8 mouse cellular contexts compared by ENCODE assay signal in genomic region chr15:84923508-84924181, GRCm38 (mm10). TPM values are rescaled to one million over a fixed set of nuclear protein-coding genes. Genes with fewer than 3 reads are reported as not detected.
DNase-seq lines count a peak whose midpoint lies in the region; ATAC-seq lines count a peak whose summit lies in the region.

No protein-coding gene starts in this region.

- no peaks in the 10 kb centered on the region for H3K27me3 ChIP-seq in kidney, embryonic 16.5 days (ENCODE audit: insufficient read depth, low read length)
- H3K27me3 ChIP-seq in forebrain, embryonic 12.5 days, result no peaks in the 10 kb centered on the region
- H3K27me3 ChIP-seq in limb, embryonic 15.5 days, result no peaks in the 10 kb centered on the region
- H3K27me3 ChIP-seq in neural tube, embryonic 14.5 days (ENCODE audit: control insufficient read depth, insufficient read depth, low read length), result no peaks in the 10 kb centered on the region

- DNase-seq in kidney, postnatal 10 days, result no peak
- peak; percentile 28 for DNase-seq in R1 (ENCODE audit: low read depth, low spot score)
- DNase-seq in layer of hippocampus, adult 18-20 months (ENCODE audit: low spot score in 2 of 2), result no peak
- DNase-seq in cerebellum, postnatal 14 days, result no peak

- peak overlapping the region; percentile 99 for H3K9ac ChIP-seq in kidney, embryonic 16.5 days (replicated peaks; ENCODE audit: low read length)
- H3K9ac ChIP-seq in forebrain, embryonic 12.5 days, result peak overlapping the region; percentile 98
- peak overlapping the region; percentile 96 for H3K9ac ChIP-seq in limb, embryonic 15.5 days
- peak overlapping the region; percentile 91 for H3K9ac ChIP-seq in neural tube, embryonic 14.5 days (replicated peaks; ENCODE audit: low read depth, low read length)

- peaks cover 13% of the 10 kb centered on the region for H3K36me3 ChIP-seq in kidney, embryonic 16.5 days (ENCODE audit: insufficient read depth, low read length)
- H3K36me3 ChIP-seq in forebrain, embryonic 12.5 days (replicated peaks), result peaks cover 14% of the 10 kb centered on the region
- peaks cover 13% of the 10 kb centered on the region for H3K36me3 ChIP-seq in limb, embryonic 15.5 days
- H3K36me3 ChIP-seq in neural tube, embryonic 14.5 days (ENCODE audit: control insufficient read depth, insufficient read depth, low read length), result peaks cover 14% of the 10 kb centered on the region

- peaks cover 28% of the 10 kb centered on the region for H3K4me1 ChIP-seq in kidney, embryonic 16.5 days (ENCODE audit: insufficient read depth, low read length)
- H3K4me1 ChIP-seq in forebrain, embryonic 12.5 days, result peaks cover 28% of the 10 kb centered on the region
- peaks cover 19% of the 10 kb centered on the region for H3K4me1 ChIP-seq in limb, embryonic 15.5 days
- peaks cover 23% of the 10 kb centered on the region for H3K4me1 ChIP-seq in neural tube, embryonic 14.5 days (ENCODE audit: control insufficient read depth, insufficient read depth, low read length)

- no peaks in the 10 kb centered on the region for H3K9me3 ChIP-seq in kidney, embryonic 16.5 days (ENCODE audit: low read length)
- H3K9me3 ChIP-seq in forebrain, embryonic 12.5 days, result no peaks in the 10 kb centered on the region
- no peaks in the 10 kb centered on the region for H3K9me3 ChIP-seq in limb, embryonic 15.5 days
- no peaks in the 10 kb centered on the region for H3K9me3 ChIP-seq in neural tube, embryonic 14.5 days (ENCODE audit: control insufficient read depth, low read length)

- WGBS in kidney, embryonic 16.5 days, result under 1% methylated on average over 56 of the region's 68 CpGs
- WGBS in forebrain, embryonic 12.5 days, result under 1% methylated on average over 67 of the region's 68 CpGs
- WGBS in limb, embryonic 15.5 days, result under 1% methylated on average over 68 of the region's 68 CpGs
- WGBS in neural tube, embryonic 14.5 days, result under 1% methylated on average over 60 of the region's 68 CpGs

- ATAC-seq in kidney, embryonic 16.5 days (ENCODE audit: low FRiP score, low TSS enrichment), result peak; percentile 80
- ATAC-seq in forebrain, embryonic 12.5 days (ENCODE audit: low FRiP score), result peak; percentile 74
- peak; percentile 78 for ATAC-seq in limb, embryonic 15.5 days (ENCODE audit: insufficient number of reproducible peaks, low FRiP score, low TSS enrichment, low read depth)
- ATAC-seq in neural tube, embryonic 14.5 days (ENCODE audit: low read depth), result peak; percentile 75

- peak overlapping the region; percentile 98 for H3K27ac ChIP-seq in kidney, embryonic 16.5 days (ENCODE audit: low read length)
- H3K27ac ChIP-seq in forebrain, embryonic 12.5 days, result peak overlapping the region; percentile 94
- H3K27ac ChIP-seq in limb, embryonic 15.5 days, result peak overlapping the region; percentile 96
- peak overlapping the region; percentile 93 for H3K27ac ChIP-seq in neural tube, embryonic 14.5 days (ENCODE audit: low read depth, low read length)

- peak overlapping the region; percentile 93 for H3K4me3 ChIP-seq in kidney, embryonic 16.5 days (ENCODE audit: low read length)
- H3K4me3 ChIP-seq in forebrain, embryonic 12.5 days (replicated peaks), result peak overlapping the region; percentile 91
- H3K4me3 ChIP-seq in limb, embryonic 15.5 days, result peak overlapping the region; percentile 98
- peak overlapping the region; percentile 96 for H3K4me3 ChIP-seq in neural tube, embryonic 14.5 days (ENCODE audit: low read depth, low read length)

- H3K4me2 ChIP-seq in kidney, embryonic 16.5 days (replicated peaks; ENCODE audit: low read depth, low read length), result peak overlapping the region; percentile 84
- peak overlapping the region; percentile 64 for H3K4me2 ChIP-seq in forebrain, embryonic 12.5 days
- peak overlapping the region; percentile 63 for H3K4me2 ChIP-seq in limb, embryonic 15.5 days
- peak overlapping the region; percentile 68 for H3K4me2 ChIP-seq in neural tube, embryonic 14.5 days (ENCODE audit: low read depth, low read length)

RNA-seq across cellular contexts. Expression of gene Nup50, which starts 0.4 kb away (rescaled TPM):
- 40.6 and 42.8 TPM in 2 replicates for polyA plus RNA-seq in kidney, embryonic 16.5 days (2015; fragmentation: Nextera tagmentation; extraction: Ambion mirVana)
- 64.0 and 72.5 TPM in 2 replicates for polyA plus RNA-seq in forebrain, embryonic 12.5 days (2016; fragmentation: Nextera tagmentation; extraction: Ambion mirVana)
- 29.2 and 31.4 TPM in 2 replicates for polyA plus RNA-seq in limb, embryonic 15.5 days (2015; fragmentation: Nextera tagmentation; extraction: Ambion mirVana)
- polyA plus RNA-seq in neural tube, embryonic 14.5 days (2014; fragmentation: Nextera tagmentation; extraction: Ambion mirVana), result 21.9 and 28.7 TPM in 2 replicates
- total RNA-seq in layer of hippocampus, adult 18-20 months (2021), result 10 to 100 TPM; 35.3 to 37.9 TPM

RNA-seq across cellular contexts. Expression of gene Gm29666, which starts 3.8 kb away (rescaled TPM):
- 0.50 and 0.95 TPM in 2 replicates for polyA plus RNA-seq in kidney, embryonic 16.5 days (2015; fragmentation: Nextera tagmentation; extraction: Ambion mirVana)
- 0.85 and 1.2 TPM in 2 replicates for polyA plus RNA-seq in forebrain, embryonic 12.5 days (2016; fragmentation: Nextera tagmentation; extraction: Ambion mirVana)
- polyA plus RNA-seq in limb, embryonic 15.5 days (2015; fragmentation: Nextera tagmentation; extraction: Ambion mirVana), result 0.42 and 0.60 TPM in 2 replicates
- 0.75 and 0.96 TPM in 2 replicates for polyA plus RNA-seq in neural tube, embryonic 14.5 days (2014; fragmentation: Nextera tagmentation; extraction: Ambion mirVana)
- total RNA-seq in layer of hippocampus, adult 18-20 months (2021), result 1 to 10 TPM; 1.0 to 1.1 TPM
